Mouse (Mus musculus) embryonic facial prominence, embryonic 14.5 days (tissue): ENCODE data around the gene Grin3b. TPM values are rescaled to one million over a fixed set of nuclear protein-coding genes. Genes with fewer than 3 reads are reported as not detected.

Source experiments
- ATAC-seq: fragments of 200-750 bp; cut with Nextera tagmentation; 2 replicates; pipeline ENCODE4 v1.8.0; 2017; ENCODE audit warnings: low read depth, moderate number of reproducible peaks, moderate TSS enrichment
- DNase-seq: peaks from one replicate; pipeline ENCODE4 v3.0.0-alpha.2; 2015; ENCODE audit warnings: low spot score
- H3K27ac ChIP-seq: fragments of 300-500 bp; sonication (generic); replicated peaks from 2 replicates; pipeline ENCODE4 v1.5.1; 2014; ENCODE audit warnings: low read depth, mild to moderate bottlenecking, low read length, moderate library complexity
- H3K27me3 ChIP-seq: fragments of 300-500 bp; sonication (generic); replicated peaks from 2 replicates; pipeline ENCODE4 v1.6.1; 2014; ENCODE audit warnings: low read length; ENCODE audit not compliant: control insufficient read depth, insufficient read depth
- H3K36me3 ChIP-seq: fragments of 300-500 bp; sonication (generic); 2 replicates; pipeline ENCODE4 v1.6.1; 2014; ENCODE audit warnings: low read length, mixed read lengths; ENCODE audit not compliant: control insufficient read depth, insufficient read depth
- H3K4me1 ChIP-seq: fragments of 300-500 bp; sonication (generic); 2 replicates; pipeline ENCODE4 v1.6.1; 2014; ENCODE audit warnings: antibody characterized with exemption, low read length; ENCODE audit not compliant: control insufficient read depth, insufficient read depth
- H3K4me2 ChIP-seq: fragments of 300-500 bp; sonication (generic); 2 replicates; pipeline ENCODE4 v1.6.1; 2014; ENCODE audit warnings: low read depth, mild to moderate bottlenecking, low read length, moderate library complexity, mixed read lengths
- H3K4me3 ChIP-seq: fragments of 300-500 bp; sonication (generic); 2 replicates; pipeline ENCODE4 v1.5.1; 2014; ENCODE audit warnings: low read depth, mild to moderate bottlenecking, low read length
- H3K9ac ChIP-seq: fragments of 300-500 bp; sonication (generic); 2 replicates; pipeline ENCODE4 v1.6.1; 2014; ENCODE audit warnings: low read depth, mild to moderate bottlenecking, low read length, moderate library complexity, mixed read lengths
- H3K9me3 ChIP-seq: fragments of 300-500 bp; sonication (generic); 2 replicates; pipeline ENCODE4 v1.6.1; 2016; ENCODE audit warnings: low read length; ENCODE audit not compliant: control insufficient read depth
- WGBS: fragments of 180-500 bp; shearing (Covaris S2); extraction: QIAGEN DNeasy Blood & Tissue Kit; methylation state at CpG from one replicate; pipeline ENCODE4 v1.1.7; 2014; 5-methylcytosine and 5-hydroxymethylcytosine counted together
- polyA plus RNA-seq: library from polyadenylated mRNA; unstranded; fragments of >200 nt; fragmentation: Nextera tagmentation; extraction: Ambion mirVana; gene quantifications from 2 replicates; pipeline ENCODE4 v1.2.1, GENCODE M21; 2014

Grin3b gene
- polyA plus RNA-seq, 1 experiment from 2014 or later = 0.56 TPM

DNA sequence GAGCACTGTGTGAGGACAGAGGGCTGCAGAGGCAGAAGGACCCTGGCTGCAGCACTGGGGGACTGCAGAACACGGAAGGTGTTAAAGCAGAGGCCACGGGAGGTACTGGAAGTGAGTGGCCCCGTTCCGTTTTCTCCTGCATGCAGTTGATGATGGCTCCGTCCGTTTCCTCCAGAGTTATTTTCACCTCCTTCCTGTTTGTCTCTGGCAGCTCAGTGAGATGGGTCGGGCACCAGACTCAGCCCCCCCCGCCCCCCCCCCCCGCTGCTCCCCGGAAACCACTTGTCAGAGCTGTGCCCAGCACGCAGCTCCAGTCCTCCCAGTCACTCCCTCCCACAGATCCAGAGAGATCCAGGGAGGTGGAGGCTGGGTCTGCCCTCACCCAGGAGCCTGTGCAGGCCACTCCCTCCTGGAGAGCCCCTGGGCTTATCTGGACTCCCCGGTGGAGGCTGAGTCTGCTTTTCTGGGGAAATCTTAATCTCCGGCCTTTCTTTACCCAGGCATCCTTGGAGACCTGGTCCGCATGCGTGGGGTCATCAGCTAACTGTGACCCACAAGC, 48.3 kb downstream of the Grin3b start:
- Histone ChIP-seq H3K27ac (no peak overlapping the region), H3K4me2 (peak overlapping the region; percentile 46; the same call in 1 of the 2 replicates), H3K27me3 (peaks cover 24% of the 10 kb centered on the region), H3K36me3 (no peaks in the 10 kb centered on the region), H3K4me1 (0 out of 2 replicates have a peak, but pooled peaks cover 9% of the 10 kb centered on the region), H3K9me3 (no peaks in the 10 kb centered on the region), H3K4me3 (no peak overlapping the region), H3K9ac (peak overlapping the region; percentile 45; the same call in 1 of the 2 replicates)
- 11% methylated on average over 10 of the region's 15 CpGs for WGBS
- ATAC-seq = peak; percentile 43; the same call in 1 of the 2 replicates
- no peak for DNase-seq

DNA sequence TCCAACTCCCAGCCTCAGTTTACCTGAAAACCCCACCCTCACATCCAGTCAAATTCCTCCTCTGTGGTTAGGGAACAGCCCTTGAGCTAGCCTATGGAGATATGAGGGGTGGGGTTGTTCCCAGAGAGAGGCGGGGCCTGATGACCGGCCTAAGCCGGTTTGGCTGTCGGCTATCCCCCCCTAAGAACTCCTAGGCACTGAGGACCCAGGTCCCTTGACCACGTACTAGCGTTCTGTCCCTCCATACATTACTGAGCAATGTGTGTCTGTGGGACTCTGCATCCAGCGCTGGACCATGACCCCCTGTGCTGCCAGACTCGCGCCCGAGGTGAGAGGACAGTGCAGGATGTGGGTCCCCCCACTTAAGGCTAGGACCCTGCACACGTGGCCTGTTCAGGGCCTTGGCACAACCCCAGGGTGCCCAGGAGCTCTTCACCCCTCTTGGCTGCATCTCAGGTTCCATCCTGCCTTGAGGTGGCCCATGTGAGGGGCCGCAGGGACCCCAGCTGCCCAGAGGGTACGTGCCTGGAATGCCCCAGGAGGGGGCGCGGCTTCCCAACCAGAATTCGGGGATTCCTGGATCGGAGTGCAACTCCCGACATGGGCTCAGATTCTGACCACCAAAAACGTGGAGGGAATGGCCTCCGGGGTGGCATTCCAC, 49.1 kb downstream of the Grin3b start:
- peak overlapping the region; percentile 45 for H3K9ac ChIP-seq
- no peak overlapping the region for H3K27ac ChIP-seq
- H3K4me1 ChIP-seq = 0 out of 2 replicates have a peak, but pooled peaks cover 9% of the 10 kb centered on the region
- ATAC-seq = peak; percentile 38; the same call in 1 of the 2 replicates
- peak overlapping the region; percentile 46 for H3K4me2 ChIP-seq
- H3K4me3 ChIP-seq = peak overlapping the region; percentile 14
- 9% methylated on average over 19 of the region's 20 CpGs for WGBS
- H3K9me3 ChIP-seq = no peaks in the 10 kb centered on the region
- no peaks in the 10 kb centered on the region for H3K36me3 ChIP-seq
- DNase-seq = no peak
- H3K27me3 ChIP-seq = peaks cover 17% of the 10 kb centered on the region

DNA sequence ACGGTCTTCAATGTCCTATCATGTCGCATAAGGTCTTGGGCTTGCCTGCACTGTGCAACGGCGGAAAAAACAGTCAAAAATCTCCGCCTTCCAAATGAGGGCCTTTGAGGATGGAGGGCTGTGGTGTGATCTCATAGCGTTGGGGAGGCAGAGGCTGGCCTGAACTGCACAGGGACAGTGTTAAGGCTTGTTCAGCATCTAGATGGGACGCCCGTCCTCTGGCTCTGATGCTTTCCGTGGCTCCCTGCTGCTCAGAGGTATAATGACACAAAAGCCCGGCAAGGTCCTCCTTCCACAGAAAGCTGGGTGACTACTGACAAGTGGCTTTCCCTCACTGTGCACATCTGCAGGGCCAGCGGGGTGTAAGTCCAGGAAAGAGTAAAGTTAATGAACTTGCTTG, 49.7 kb downstream of the Grin3b start:
- H3K9ac ChIP-seq = peak overlapping the region; percentile 45; the same call in 1 of the 2 replicates
- no peak overlapping the region for H3K27ac ChIP-seq
- H3K4me3 ChIP-seq = no peak overlapping the region; the same call in 1 of the 2 replicates
- peak overlapping the region; percentile 46; the same call in 1 of the 2 replicates for H3K4me2 ChIP-seq
- H3K27me3 ChIP-seq = peaks cover 11% of the 10 kb centered on the region; the same call in 1 of the 2 replicates
- no peak for ATAC-seq
- DNase-seq = no peak
- no peaks in the 10 kb centered on the region for H3K9me3 ChIP-seq
- H3K36me3 ChIP-seq = no peaks in the 10 kb centered on the region
- H3K4me1 ChIP-seq = 0 out of 2 replicates have a peak, but pooled peaks cover 9% of the 10 kb centered on the region
- 22% methylated on average over 11 of the region's 11 CpGs for WGBS

DNA sequence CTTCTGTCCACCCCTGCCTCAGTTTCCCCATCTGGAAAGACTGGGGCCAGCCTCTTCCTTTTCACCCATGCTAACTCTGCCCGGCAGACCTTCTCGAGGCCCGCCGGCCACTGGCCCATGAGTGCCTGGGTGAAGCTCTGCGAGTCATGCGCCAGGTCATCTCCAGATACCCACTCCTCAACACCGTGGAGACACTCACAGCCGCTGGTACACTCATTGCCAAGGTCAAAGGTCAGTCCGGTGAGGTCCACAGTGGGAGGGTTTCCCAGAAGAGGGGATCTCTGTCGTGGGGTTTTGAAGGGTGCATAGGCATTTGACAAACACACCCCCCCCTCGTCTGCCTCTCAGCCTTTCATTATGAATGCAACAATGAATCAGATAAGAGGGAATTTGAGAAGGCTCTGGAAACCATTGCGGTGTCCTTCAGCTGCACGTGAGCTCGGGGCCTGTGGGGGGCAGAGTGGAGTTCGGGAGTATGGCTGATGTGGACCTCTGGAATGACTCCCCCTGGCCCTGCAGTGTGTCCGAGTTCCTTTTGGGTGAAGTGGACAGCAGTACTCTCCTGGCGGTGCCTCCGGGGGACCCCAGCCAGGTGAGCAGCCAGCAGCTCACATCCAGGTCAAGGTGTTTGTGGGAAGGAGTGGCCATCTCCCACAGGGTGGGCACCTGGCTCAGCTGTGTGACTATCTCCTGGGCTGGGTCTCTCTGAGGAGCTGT, 50.2 kb downstream of the Grin3b start:
- Histone ChIP-seq H3K9me3 (no peaks in the 10 kb centered on the region), H3K9ac (no peak overlapping the region), H3K27me3 (peaks cover 5% of the 10 kb centered on the region; the same call in 1 of the 2 replicates), H3K36me3 (no peaks in the 10 kb centered on the region), H3K27ac (no peak overlapping the region), H3K4me1 (0 out of 2 replicates have a peak, but pooled peaks cover 9% of the 10 kb centered on the region), H3K4me2 (peak overlapping the region; percentile 46; the same call in 1 of the 2 replicates), H3K4me3 (no peak overlapping the region)
- WGBS = 78% methylated on average over 18 of the region's 18 CpGs
- DNase-seq (no peak), ATAC-seq (no peak)

DNA sequence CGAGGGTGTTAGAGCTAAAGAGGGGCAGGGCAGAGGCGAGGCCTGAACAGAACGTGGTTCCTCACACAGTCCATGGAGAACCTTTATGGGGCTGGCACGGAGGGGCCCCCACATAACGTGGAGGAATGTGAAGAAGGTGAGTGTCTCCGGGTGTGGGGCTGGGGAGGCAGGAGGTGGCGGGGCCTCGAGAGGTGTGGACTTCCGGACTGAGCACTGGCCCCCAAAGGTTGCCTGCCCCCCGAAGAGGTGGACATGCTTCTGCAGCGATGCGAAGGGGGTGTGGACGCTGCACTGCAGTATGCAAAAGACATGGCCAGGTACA, 50.8 kb downstream of the Grin3b start:
- Histone ChIP-seq H3K27ac (no peak overlapping the region), H3K4me1 (0 out of 2 replicates have a peak, but pooled peaks cover 9% of the 10 kb centered on the region), H3K9ac (no peak overlapping the region), H3K4me3 (no peak overlapping the region), H3K36me3 (no peaks in the 10 kb centered on the region), H3K27me3 (no peaks in the 10 kb centered on the region), H3K9me3 (no peaks in the 10 kb centered on the region), H3K4me2 (no peak overlapping the region)
- ATAC-seq (no peak), DNase-seq (no peak)
- 87% methylated on average over 13 of the region's 13 CpGs for WGBS

DNA sequence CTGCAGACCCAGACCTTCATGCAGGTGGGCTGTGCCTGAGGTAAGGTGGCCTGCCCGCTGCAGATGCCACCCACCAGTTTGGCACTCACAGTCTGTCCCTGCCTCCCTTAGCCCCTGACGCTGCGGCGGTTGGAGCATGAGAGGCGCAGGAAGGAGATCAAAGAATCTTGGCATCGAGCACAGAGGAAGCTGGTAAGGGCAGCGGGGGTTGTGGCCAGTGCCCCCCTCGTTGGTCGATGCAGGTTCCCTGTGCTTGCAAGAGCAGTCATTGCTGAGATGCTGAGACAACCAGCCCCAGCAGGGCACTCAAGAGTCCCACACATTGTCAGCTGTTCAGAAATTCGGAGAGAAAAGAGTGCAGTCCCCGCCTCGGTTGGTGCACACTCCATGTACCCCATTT, 51.6 kb downstream of the Grin3b start:
- WGBS = 93% methylated on average over 12 of the region's 12 CpGs
- no peaks in the 10 kb centered on the region for H3K27me3 ChIP-seq

DNA sequence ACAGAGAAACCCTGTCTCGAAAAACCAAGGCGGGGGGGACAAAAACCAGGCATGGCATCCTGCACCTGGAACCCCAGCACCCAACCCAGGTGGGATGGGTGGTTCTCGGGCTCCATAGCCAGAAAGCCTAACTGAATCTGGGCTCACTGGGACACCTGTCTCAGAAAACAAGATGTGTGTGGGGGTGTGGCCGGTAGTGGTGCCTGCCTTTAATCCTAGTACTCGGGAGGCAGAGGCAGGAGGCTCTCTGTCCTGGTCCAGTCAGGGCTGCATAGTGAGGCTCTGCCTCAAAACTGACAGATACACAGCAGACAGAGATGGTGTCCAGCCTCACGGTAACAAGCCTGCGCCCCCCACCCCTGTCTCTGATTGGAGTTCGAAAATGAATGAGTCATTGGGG, 52.3 kb downstream of the Grin3b start:
- Histone ChIP-seq H3K4me1 (0 out of 2 replicates have a peak, but pooled peaks cover 9% of the 10 kb centered on the region), H3K27me3 (no peaks in the 10 kb centered on the region), H3K4me2 (no peak overlapping the region), H3K4me3 (no peak overlapping the region), H3K9ac (no peak overlapping the region), H3K36me3 (no peaks in the 10 kb centered on the region), H3K27ac (no peak overlapping the region), H3K9me3 (no peaks in the 10 kb centered on the region)
- WGBS = 94% methylated on average over 8 of the region's 8 CpGs
- DNase-seq (no peak), ATAC-seq (no peak)

More for the DNA sequence above, 51.6 kb downstream of the Grin3b start:
- Histone ChIP-seq H3K9me3 (no peaks in the 10 kb centered on the region), H3K36me3 (no peaks in the 10 kb centered on the region), H3K4me3 (no peak overlapping the region), H3K27ac (no peak overlapping the region), H3K9ac (no peak overlapping the region), H3K4me2 (no peak overlapping the region), H3K4me1 (0 out of 2 replicates have a peak, but pooled peaks cover 9% of the 10 kb centered on the region)
- no peak for DNase-seq
- ATAC-seq = no peak

DNA sequence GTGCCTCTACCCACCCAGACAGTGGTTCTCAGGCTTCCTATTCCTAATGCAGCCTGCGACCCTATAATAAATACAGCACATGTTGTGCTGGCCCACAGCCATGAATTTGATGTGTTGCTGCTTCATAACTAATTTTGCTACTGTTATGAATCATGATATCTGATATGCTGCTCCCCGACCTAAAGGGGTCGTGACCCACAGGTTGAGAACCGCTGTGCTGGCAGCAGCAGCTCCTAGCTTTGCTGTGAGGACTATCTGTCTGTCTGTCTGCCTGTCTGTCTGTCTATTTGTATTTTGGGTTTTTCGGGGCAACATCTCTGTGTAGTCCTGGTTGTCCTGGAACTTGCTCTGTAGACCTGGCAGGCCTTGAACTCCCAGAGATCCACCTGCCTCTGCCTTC, 53.2 kb downstream of the Grin3b start:
- no peaks in the 10 kb centered on the region for H3K36me3 ChIP-seq
- 81% methylated on average over 5 of the region's 5 CpGs for WGBS
- ATAC-seq (no peak), DNase-seq (no peak)
- H3K9me3 ChIP-seq = no peaks in the 10 kb centered on the region
- H3K9ac ChIP-seq = no peak overlapping the region
- H3K27me3 ChIP-seq = no peaks in the 10 kb centered on the region
- H3K4me1 ChIP-seq = 0 out of 2 replicates have a peak, but pooled peaks cover 9% of the 10 kb centered on the region
- no peak overlapping the region for H3K4me2 ChIP-seq
- no peak overlapping the region for H3K4me3 ChIP-seq
- no peak overlapping the region for H3K27ac ChIP-seq
